Mouse (Mus musculus): Measurements from ENCODE around the gene Lhcgr.

- no peak for TF ChIP-seq POLR2A (IDR thresholded peaks at IDR 0.05; ENCODE audit: borderline replicate concordance, extremely low read depth, low read depth, low read length)
- TF ChIP-seq CTCF (IDR thresholded peaks at IDR 0.05; ENCODE audit: insufficient read depth, low read length) = no peak
These were observed 5.4 kb downstream of the Lhcgr start for GRCm38 (mm10) chr17:88786385-88786784.
